Mouse (Mus musculus): ENCODE data around the gene Sdc1. TPM values are rescaled to one million over a fixed set of nuclear protein-coding genes. Genes with fewer than 3 reads are reported as not detected.

Sdc1 gene
- polyA plus RNA-seq, 1 experiment from 2014 or later: 303 TPM

GRCm38 (mm10) chr12:8771844-8772380 is 789 bp downstream of the Sdc1 start:
- Histone ChIP-seq H3K4me1 (ENCODE audit: insufficient read depth, low read depth, low read length) (peaks cover 5% of the 10 kb centered on the region; the same call in 1 of the 2 replicates), H3K27me3 (replicated peaks; ENCODE audit: insufficient read depth, low read length) (no peaks in the 10 kb centered on the region), H3K4me3 (ENCODE audit: low read depth, low read length) (peak overlapping the region; percentile 82), H3K27ac (ENCODE audit: low read length) (peak overlapping the region; percentile 89), H3K36me3 (ENCODE audit: insufficient read depth, low read length) (no peaks in the 10 kb centered on the region), H3K9me3 (ENCODE audit: low read length) (no peaks in the 10 kb centered on the region), H3K9ac (replicated peaks; ENCODE audit: low read depth) (peak overlapping the region; percentile 79), H3K4me2 (replicated peaks; ENCODE audit: low read depth, low read length) (peak overlapping the region; percentile 90)
- TF ChIP-seq CTCF (IDR thresholded peaks at IDR 0.05): no peak
- no peak for TF ChIP-seq EP300 (IDR thresholded peaks at IDR 0.05)
- ATAC-seq (no peak), DNase-seq (ENCODE audit: low spot score) (no peak)
- WGBS: 3% methylated on average over 37 of the region's 37 CpGs

- ATAC-seq (peak; percentile 32), DNase-seq (ENCODE audit: low spot score) (peak; percentile 68)
- under 1% methylated on average over 43 of the region's 55 CpGs for WGBS
- TF ChIP-seq EP300 (IDR thresholded peaks at IDR 0.05) (no peak), CTCF (IDR thresholded peaks at IDR 0.05) (peak; percentile 45)
- Histone ChIP-seq H3K27me3 (replicated peaks; ENCODE audit: insufficient read depth, low read length) (no peaks in the 10 kb centered on the region), H3K4me1 (ENCODE audit: insufficient read depth, low read depth, low read length) (peaks cover 10% of the 10 kb centered on the region; the same call in 1 of the 2 replicates), H3K36me3 (ENCODE audit: insufficient read depth, low read length) (no peaks in the 10 kb centered on the region), H3K9ac (replicated peaks; ENCODE audit: low read depth) (peak overlapping the region; percentile 79), H3K27ac (ENCODE audit: low read length) (peak overlapping the region; percentile 89), H3K9me3 (ENCODE audit: low read length) (no peaks in the 10 kb centered on the region), H3K4me2 (replicated peaks; ENCODE audit: low read depth, low read length) (peak overlapping the region; percentile 90), H3K4me3 (ENCODE audit: low read depth, low read length) (peak overlapping the region; percentile 82)
Measured at GRCm38 (mm10) chr12:8772451-8773143, 1.5 kb downstream of the Sdc1 start.

- ATAC-seq (no peak), DNase-seq (ENCODE audit: low spot score) (peak; percentile 46)
- 30% methylated on average over 6 of the region's 6 CpGs for WGBS
- no peaks in the 10 kb centered on the region for H3K27me3 ChIP-seq (replicated peaks; ENCODE audit: insufficient read depth, low read length)
- peak overlapping the region; percentile 90 for H3K4me2 ChIP-seq (replicated peaks; ENCODE audit: low read depth, low read length)
- no peak for TF ChIP-seq CTCF (IDR thresholded peaks at IDR 0.05)
- TF ChIP-seq EP300 (IDR thresholded peaks at IDR 0.05): no peak
- H3K4me3 ChIP-seq (ENCODE audit: low read depth, low read length): peak overlapping the region; percentile 82
- H3K4me1 ChIP-seq (ENCODE audit: insufficient read depth, low read depth, low read length): peaks cover 10% of the 10 kb centered on the region; the same call in 1 of the 2 replicates
- no peaks in the 10 kb centered on the region for H3K9me3 ChIP-seq (ENCODE audit: low read length)
- H3K27ac ChIP-seq (ENCODE audit: low read length): peak overlapping the region; percentile 89
- H3K9ac ChIP-seq (replicated peaks; ENCODE audit: low read depth): 0 out of 2 replicates have a peak overlapping the region, but pooled peaks have one; percentile 79
- no peaks in the 10 kb centered on the region for H3K36me3 ChIP-seq (ENCODE audit: insufficient read depth, low read length)
Measured at GRCm38 (mm10) chr12:8773336-8773735, 2.2 kb downstream of the Sdc1 start.

- no peak overlapping the region for H3K4me3 ChIP-seq (ENCODE audit: low read depth, low read length)
- no peaks in the 10 kb centered on the region for H3K27me3 ChIP-seq (replicated peaks; ENCODE audit: insufficient read depth, low read length)
- peak overlapping the region; percentile 89 for H3K27ac ChIP-seq (ENCODE audit: low read length)
- H3K36me3 ChIP-seq (ENCODE audit: insufficient read depth, low read length): no peaks in the 10 kb centered on the region
- no peak overlapping the region for H3K9ac ChIP-seq (replicated peaks; ENCODE audit: low read depth)
- DNase-seq (ENCODE audit: low spot score) (peak; percentile 52), ATAC-seq (no peak)
- peaks cover 10% of the 10 kb centered on the region; the same call in 1 of the 2 replicates for H3K4me1 ChIP-seq (ENCODE audit: insufficient read depth, low read depth, low read length)
- H3K4me2 ChIP-seq (replicated peaks; ENCODE audit: low read depth, low read length): peak overlapping the region; percentile 90
- TF ChIP-seq EP300 (IDR thresholded peaks at IDR 0.05) (no peak), CTCF (IDR thresholded peaks at IDR 0.05) (no peak)
- H3K9me3 ChIP-seq (ENCODE audit: low read length): no peaks in the 10 kb centered on the region
Measured at GRCm38 (mm10) chr12:8774183-8774582, 3.1 kb downstream of the Sdc1 start.

- Histone ChIP-seq H3K9ac (replicated peaks; ENCODE audit: low read depth) (no peak overlapping the region), H3K27me3 (replicated peaks; ENCODE audit: insufficient read depth, low read length) (no peaks in the 10 kb centered on the region), H3K27ac (ENCODE audit: low read length) (peak overlapping the region; percentile 39), H3K9me3 (ENCODE audit: low read length) (no peaks in the 10 kb centered on the region), H3K4me1 (ENCODE audit: insufficient read depth, low read depth, low read length) (peaks cover 13% of the 10 kb centered on the region; the same call in 1 of the 2 replicates), H3K36me3 (ENCODE audit: insufficient read depth, low read length) (no peaks in the 10 kb centered on the region), H3K4me2 (replicated peaks; ENCODE audit: low read depth, low read length) (peak overlapping the region; percentile 29), H3K4me3 (ENCODE audit: low read depth, low read length) (no peak overlapping the region)
- DNase-seq (ENCODE audit: low spot score): no peak
- TF ChIP-seq EP300 (IDR thresholded peaks at IDR 0.05): no peak
- no peak for TF ChIP-seq CTCF (IDR thresholded peaks at IDR 0.05)
- WGBS: 56% methylated on average over 7 of the region's 7 CpGs
- ATAC-seq: 0 out of 2 replicates have a peak, but pooled peaks have one; percentile 8
Measured at GRCm38 (mm10) chr12:8776206-8776605, 5.1 kb downstream of the Sdc1 start.

GRCm38 (mm10) chr12:8776741-8777140 is 5.6 kb downstream of the Sdc1 start:
- Histone ChIP-seq H3K4me1 (ENCODE audit: insufficient read depth, low read depth, low read length) (peaks cover 15% of the 10 kb centered on the region; the same call in 1 of the 2 replicates), H3K9me3 (ENCODE audit: low read length) (no peaks in the 10 kb centered on the region), H3K4me2 (replicated peaks; ENCODE audit: low read depth, low read length) (peak overlapping the region; percentile 25; the same call in 1 of the 2 replicates), H3K4me3 (ENCODE audit: low read depth, low read length) (no peak overlapping the region), H3K9ac (replicated peaks; ENCODE audit: low read depth) (no peak overlapping the region), H3K27ac (ENCODE audit: low read length) (peak overlapping the region; percentile 39), H3K27me3 (replicated peaks; ENCODE audit: insufficient read depth, low read length) (no peaks in the 10 kb centered on the region), H3K36me3 (ENCODE audit: insufficient read depth, low read length) (no peaks in the 10 kb centered on the region)
- DNase-seq (ENCODE audit: low spot score) (no peak), ATAC-seq (no peak)
- TF ChIP-seq CTCF (IDR thresholded peaks at IDR 0.05) (no peak), EP300 (IDR thresholded peaks at IDR 0.05) (no peak)
- WGBS: 66% methylated on average over 3 of the region's 3 CpGs

Measured in lung, postnatal 0 days (tissue).